Mouse (Mus musculus): ENCODE results near the gene Ank3.

DNA sequence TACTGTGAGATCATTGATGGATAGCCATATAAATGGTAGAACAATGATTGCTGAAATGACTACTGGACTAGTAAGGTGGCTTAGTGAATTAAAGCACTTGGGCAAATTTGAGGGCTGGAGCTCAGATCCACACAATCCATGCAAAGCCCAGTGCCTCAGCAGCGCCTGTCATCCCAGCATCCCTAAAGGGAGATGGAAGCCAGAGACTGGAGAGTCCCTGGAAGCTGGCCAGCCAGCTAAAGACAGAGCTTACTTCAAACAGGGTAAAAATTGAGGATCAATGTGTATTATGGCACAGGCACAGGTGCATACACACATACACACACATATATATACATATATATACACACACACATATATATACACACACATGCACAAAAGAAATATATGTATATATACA, 553.7 kb downstream of the Ank3 start:
- TF ChIP-seq CTCF (IDR thresholded peaks at IDR 0.05; ENCODE audit: extremely low read depth, insufficient read length, insufficient replicate concordance, low read depth, low read length) = no peak
- TF ChIP-seq POLR2A (IDR thresholded peaks at IDR 0.05; ENCODE audit: low read depth, low read length) = no peak
